Mouse (Mus musculus): ENCODE data around the gene Catsperg1.
"Not testable (repeated sequence)": the region's sequence is repeated elsewhere in the genome, so short reads cannot be mapped to it uniquely, and the experiment has no call there.

DNA sequence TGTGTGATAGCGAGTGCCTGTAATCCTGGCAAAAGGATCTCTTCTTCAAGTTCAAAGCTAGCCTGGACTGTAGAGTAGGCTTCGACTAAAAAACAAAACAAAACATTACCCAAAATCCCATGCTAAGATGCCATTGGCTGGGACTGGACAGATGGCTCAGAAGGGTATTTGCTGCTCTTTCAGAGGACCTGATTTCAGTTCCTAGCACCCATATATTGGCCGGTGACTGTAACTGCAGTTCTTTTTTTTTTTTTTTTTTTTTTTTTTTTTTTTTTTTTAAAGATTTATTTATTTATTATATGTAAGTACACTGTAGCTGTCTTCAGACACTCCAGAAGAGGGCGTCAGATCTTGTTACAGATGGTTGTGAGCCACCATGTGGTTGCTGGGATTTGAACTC lies 74.6 kb downstream of the Catsperg1 start:
- TF ChIP-seq POLR2A (IDR thresholded peaks at IDR 0.05; ENCODE audit: insufficient read depth, low read length); EP300 (IDR thresholded peaks at IDR 0.05; ENCODE audit: insufficient read depth, low read depth, low read length); CTCF (IDR thresholded peaks at IDR 0.05; ENCODE audit: low read depth, low read length): not testable (repeated sequence)
